Mouse (Mus musculus) liver, embryonic 12.5 days (tissue): ENCODE results near the gene Hdgf. TPM values are rescaled to one million over a fixed set of nuclear protein-coding genes. Genes with fewer than 3 reads are reported as not detected.

Experiments
- ATAC-seq: fragments of 200-750 bp; cut with Nextera tagmentation; 2 replicates; pipeline ENCODE4 v1.8.0; 2017; ENCODE audit warnings: moderate number of reproducible peaks, mild to moderate bottlenecking, moderate library complexity
- H3K27ac ChIP-seq: fragments of 300-500 bp; sonication (generic); 2 replicates; pipeline ENCODE4 v1.5.1; 2016; ENCODE audit warnings: mild to moderate bottlenecking
- H3K27me3 ChIP-seq: fragments of 300-500 bp; sonication (generic); replicated peaks from 2 replicates; pipeline ENCODE4 v1.6.1; 2016; ENCODE audit warnings: mild to moderate bottlenecking, moderate library complexity
- H3K36me3 ChIP-seq: fragments of 300-500 bp; sonication (generic); 2 replicates; pipeline ENCODE4 v1.6.1; 2016; ENCODE audit warnings: mild to moderate bottlenecking, moderate library complexity
- H3K4me1 ChIP-seq: fragments of 300-500 bp; sonication (generic); 2 replicates; pipeline ENCODE4 v1.6.1; 2016
- H3K4me2 ChIP-seq: fragments of 300-500 bp; sonication (generic); 2 replicates; pipeline ENCODE4 v1.6.1; 2016; ENCODE audit warnings: mild to moderate bottlenecking, moderate library complexity
- H3K4me3 ChIP-seq: fragments of 300-500 bp; sonication (generic); 2 replicates; pipeline ENCODE4 v1.5.1; 2016; ENCODE audit warnings: mild to moderate bottlenecking, moderate library complexity
- H3K9ac ChIP-seq: fragments of 300-500 bp; sonication (generic); 2 replicates; pipeline ENCODE4 v1.6.1; 2016; ENCODE audit warnings: mild to moderate bottlenecking, moderate library complexity
- H3K9me3 ChIP-seq: fragments of 300-500 bp; sonication (generic); replicated peaks from 2 replicates; pipeline ENCODE4 v1.6.1; 2016; ENCODE audit warnings: mild to moderate bottlenecking, moderate library complexity
- WGBS: fragments of 180-500 bp; shearing (Covaris S2); methylation state at CpG from one replicate; pipeline ENCODE4 v1.1.7; 2016; ENCODE audit not compliant: insufficient replicate concordance; 5-methylcytosine and 5-hydroxymethylcytosine counted together
- polyA plus RNA-seq: library from polyadenylated mRNA; unstranded; fragments of >200 nt; fragmentation: Nextera tagmentation; extraction: Ambion mirVana; gene quantifications from 2 replicates; pipeline ENCODE4 v1.2.1, GENCODE M21; 2016

Gene Hdgf
- polyA plus RNA-seq, 1 experiment from 2014 or later = 400 TPM

GRCm38 (mm10) chr3:87934026-87934425, 27.9 kb downstream of the Hdgf start:
- no peak overlapping the region for H3K9ac ChIP-seq
- H3K4me1 ChIP-seq = peaks cover 60% of the 10 kb centered on the region
- H3K36me3 ChIP-seq = peaks cover 75% of the 10 kb centered on the region
- no peak overlapping the region for H3K4me3 ChIP-seq
- no peak overlapping the region for H3K27ac ChIP-seq
- no peak overlapping the region for H3K4me2 ChIP-seq
- no peaks in the 10 kb centered on the region for H3K27me3 ChIP-seq
- 81% methylated on average over 5 of the region's 5 CpGs for WGBS
- ATAC-seq = no peak
- H3K9me3 ChIP-seq = no peaks in the 10 kb centered on the region

GRCm38 (mm10) chr3:87934501-87934900, 28.4 kb downstream of the Hdgf start:
- WGBS = 80% methylated on average over 4 of the region's 4 CpGs
- no peak overlapping the region for H3K4me3 ChIP-seq
- no peak for ATAC-seq
- no peak overlapping the region for H3K4me2 ChIP-seq
- peaks cover 79% of the 10 kb centered on the region for H3K36me3 ChIP-seq
- H3K9ac ChIP-seq = no peak overlapping the region
- no peak overlapping the region for H3K27ac ChIP-seq
- peaks cover 56% of the 10 kb centered on the region for H3K4me1 ChIP-seq
- no peaks in the 10 kb centered on the region for H3K9me3 ChIP-seq
- H3K27me3 ChIP-seq = no peaks in the 10 kb centered on the region

GRCm38 (mm10) chr3:87935201-87935600, 29.1 kb downstream of the Hdgf start:
- Histone ChIP-seq H3K4me1 (peaks cover 55% of the 10 kb centered on the region), H3K27ac (no peak overlapping the region), H3K9me3 (no peaks in the 10 kb centered on the region), H3K27me3 (no peaks in the 10 kb centered on the region), H3K4me3 (no peak overlapping the region), H3K36me3 (peaks cover 86% of the 10 kb centered on the region), H3K9ac (no peak overlapping the region), H3K4me2 (no peak overlapping the region)
- ATAC-seq = no peak
- WGBS = 73% methylated on average over 4 of the region's 4 CpGs

GRCm38 (mm10) chr3:87935776-87936175, 29.7 kb downstream of the Hdgf start:
- no peak overlapping the region for H3K27ac ChIP-seq
- peaks cover 54% of the 10 kb centered on the region for H3K4me1 ChIP-seq
- ATAC-seq = no peak
- no peaks in the 10 kb centered on the region for H3K9me3 ChIP-seq
- peaks cover 92% of the 10 kb centered on the region for H3K36me3 ChIP-seq
- peak overlapping the region; percentile 6; the same call in 1 of the 2 replicates for H3K4me2 ChIP-seq
- WGBS = 86% methylated on average over 2 of the region's 2 CpGs
- no peak overlapping the region for H3K4me3 ChIP-seq
- H3K27me3 ChIP-seq = no peaks in the 10 kb centered on the region
- no peak overlapping the region for H3K9ac ChIP-seq

GRCm38 (mm10) chr3:87940611-87941010, 34.5 kb downstream of the Hdgf start:
- H3K36me3 ChIP-seq = peaks cover 68% of the 10 kb centered on the region

GRCm38 (mm10) chr3:87942471-87942870, 36.4 kb downstream of the Hdgf start:
- no peak for ATAC-seq
- H3K4me2 ChIP-seq = no peak overlapping the region
- H3K4me1 ChIP-seq = peaks cover 14% of the 10 kb centered on the region; the same call in 1 of the 2 replicates
- H3K9ac ChIP-seq = no peak overlapping the region
- H3K4me3 ChIP-seq = no peak overlapping the region
- H3K36me3 ChIP-seq = peaks cover 52% of the 10 kb centered on the region
- WGBS = 79% methylated on average over 2 of the region's 2 CpGs
- peaks cover 33% of the 10 kb centered on the region for H3K27me3 ChIP-seq
- no peaks in the 10 kb centered on the region for H3K9me3 ChIP-seq
- H3K27ac ChIP-seq = no peak overlapping the region

More at GRCm38 (mm10) chr3:87940611-87941010, 34.5 kb downstream of the Hdgf start:
- H3K9ac ChIP-seq = no peak overlapping the region
- H3K27ac ChIP-seq = no peak overlapping the region
- peaks cover 14% of the 10 kb centered on the region for H3K27me3 ChIP-seq
- peaks cover 13% of the 10 kb centered on the region for H3K4me1 ChIP-seq
- 80% methylated on average over 5 of the region's 5 CpGs for WGBS
- H3K4me2 ChIP-seq = no peak overlapping the region
- no peak for ATAC-seq
- H3K9me3 ChIP-seq = no peaks in the 10 kb centered on the region
- no peak overlapping the region for H3K4me3 ChIP-seq

- Histone ChIP-seq H3K27me3 (peaks cover 44% of the 10 kb centered on the region), H3K4me1 (peaks cover 25% of the 10 kb centered on the region), H3K9ac (no peak overlapping the region), H3K27ac (no peak overlapping the region), H3K36me3 (peaks cover 41% of the 10 kb centered on the region), H3K4me2 (no peak overlapping the region), H3K4me3 (no peak overlapping the region), H3K9me3 (no peaks in the 10 kb centered on the region)
- 69% methylated on average over 7 of the region's 7 CpGs for WGBS
- ATAC-seq = no peak
These were observed 37.5 kb downstream of the Hdgf start for GRCm38 (mm10) chr3:87943586-87943985.

- Histone ChIP-seq H3K9ac (no peak overlapping the region), H3K27me3 (peaks cover 58% of the 10 kb centered on the region), H3K4me2 (no peak overlapping the region), H3K27ac (no peak overlapping the region), H3K4me3 (no peak overlapping the region), H3K4me1 (peaks cover 31% of the 10 kb centered on the region), H3K36me3 (peaks cover 27% of the 10 kb centered on the region), H3K9me3 (no peaks in the 10 kb centered on the region)
- no peak for ATAC-seq
- 42% methylated on average over 4 of the region's 4 CpGs for WGBS
These were observed 38.9 kb downstream of the Hdgf start for GRCm38 (mm10) chr3:87944838-87945600.

GRCm38 (mm10) chr3:87945781-87946540, 39.8 kb downstream of the Hdgf start:
- Histone ChIP-seq H3K4me2 (no peak overlapping the region), H3K4me3 (no peak overlapping the region), H3K27ac (no peak overlapping the region), H3K27me3 (peaks cover 68% of the 10 kb centered on the region), H3K9ac (no peak overlapping the region), H3K9me3 (no peaks in the 10 kb centered on the region), H3K4me1 (peaks cover 31% of the 10 kb centered on the region), H3K36me3 (peaks cover 17% of the 10 kb centered on the region)
- no peak for ATAC-seq
- WGBS = 26% methylated on average over 12 of the region's 12 CpGs

- Histone ChIP-seq H3K4me2 (no peak overlapping the region), H3K4me1 (peaks cover 31% of the 10 kb centered on the region), H3K4me3 (no peak overlapping the region), H3K27ac (no peak overlapping the region), H3K36me3 (peaks cover 12% of the 10 kb centered on the region), H3K9me3 (no peaks in the 10 kb centered on the region), H3K9ac (no peak overlapping the region), H3K27me3 (peaks cover 73% of the 10 kb centered on the region)
- WGBS = 15% methylated on average over 1 of the region's 1 CpGs
- no peak for ATAC-seq
These were observed 40.4 kb downstream of the Hdgf start for GRCm38 (mm10) chr3:87946541-87946860.

- Histone ChIP-seq H3K4me2 (peak overlapping the region; percentile 54), H3K27me3 (peaks cover 80% of the 10 kb centered on the region), H3K27ac (no peak overlapping the region), H3K36me3 (peaks cover 5% of the 10 kb centered on the region), H3K9ac (no peak overlapping the region), H3K4me1 (peaks cover 36% of the 10 kb centered on the region), H3K4me3 (peak overlapping the region; percentile 31), H3K9me3 (no peaks in the 10 kb centered on the region)
- 5% methylated on average over 26 of the region's 26 CpGs for WGBS
- no peak for ATAC-seq
These were observed 41.1 kb downstream of the Hdgf start for GRCm38 (mm10) chr3:87947056-87947810.

- ATAC-seq = no peak
- no peaks in the 10 kb centered on the region for H3K36me3 ChIP-seq
- 3% methylated on average over 15 of the region's 17 CpGs for WGBS
- H3K4me3 ChIP-seq = peak overlapping the region; percentile 31
- H3K9ac ChIP-seq = no peak overlapping the region
- no peak overlapping the region for H3K27ac ChIP-seq
- H3K9me3 ChIP-seq = no peaks in the 10 kb centered on the region
- peak overlapping the region; percentile 54 for H3K4me2 ChIP-seq
- H3K4me1 ChIP-seq = peaks cover 37% of the 10 kb centered on the region
- peaks cover 86% of the 10 kb centered on the region for H3K27me3 ChIP-seq
These were observed 41.7 kb downstream of the Hdgf start for GRCm38 (mm10) chr3:87947811-87948199.
